Mouse (Mus musculus): ENCODE measurements around the gene Gm5767.

DNA sequence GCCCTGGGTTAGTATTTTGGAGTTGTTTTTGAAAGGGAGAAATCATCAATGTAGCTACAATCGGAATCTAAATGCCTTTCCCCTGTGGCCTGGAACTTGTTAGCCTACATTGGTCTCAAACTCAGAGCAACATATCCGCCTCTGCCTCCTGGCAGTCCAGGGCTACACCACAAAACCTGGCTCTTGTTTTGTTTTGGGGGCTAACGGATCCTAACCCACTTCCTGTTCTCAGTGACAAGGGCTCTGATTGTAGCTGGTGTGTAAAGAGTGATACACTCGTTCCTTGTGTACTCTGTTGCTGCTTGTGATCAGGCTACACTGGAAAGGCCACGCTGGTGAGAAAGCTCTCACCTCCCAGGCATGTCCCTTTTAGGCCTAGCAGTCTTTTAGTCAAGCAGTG is 49.1 kb upstream of the Gm5767 start:
- no peak for TF ChIP-seq CTCF (conservative IDR thresholded peaks at IDR 0.05; ENCODE audit: insufficient read depth, insufficient read length, low read depth, low read length)
- TF ChIP-seq POLR2A (IDR thresholded peaks at IDR 0.05; ENCODE audit: low read depth, low read length), result no peak
